Mouse (Mus musculus): ENCODE results near the gene Bcl9. TPM values are rescaled to one million over a fixed set of nuclear protein-coding genes. Genes with fewer than 3 reads are reported as not detected.

Bcl9 gene
- 10 to 100 TPM; 24.6 to 27.2 TPM for total RNA-seq (2021)
- long read RNA-seq, experiment 1, partial matches to known transcripts: 8 of 11 reads
- long read RNA-seq, experiment 1, other reads (novel, unspliced or antisense): 3 of 11 reads
- long read RNA-seq, experiment 2, partial matches to known transcripts: 3 of 7 reads
- long read RNA-seq, experiment 2, other reads (novel, unspliced or antisense): 4 of 7 reads

DNA sequence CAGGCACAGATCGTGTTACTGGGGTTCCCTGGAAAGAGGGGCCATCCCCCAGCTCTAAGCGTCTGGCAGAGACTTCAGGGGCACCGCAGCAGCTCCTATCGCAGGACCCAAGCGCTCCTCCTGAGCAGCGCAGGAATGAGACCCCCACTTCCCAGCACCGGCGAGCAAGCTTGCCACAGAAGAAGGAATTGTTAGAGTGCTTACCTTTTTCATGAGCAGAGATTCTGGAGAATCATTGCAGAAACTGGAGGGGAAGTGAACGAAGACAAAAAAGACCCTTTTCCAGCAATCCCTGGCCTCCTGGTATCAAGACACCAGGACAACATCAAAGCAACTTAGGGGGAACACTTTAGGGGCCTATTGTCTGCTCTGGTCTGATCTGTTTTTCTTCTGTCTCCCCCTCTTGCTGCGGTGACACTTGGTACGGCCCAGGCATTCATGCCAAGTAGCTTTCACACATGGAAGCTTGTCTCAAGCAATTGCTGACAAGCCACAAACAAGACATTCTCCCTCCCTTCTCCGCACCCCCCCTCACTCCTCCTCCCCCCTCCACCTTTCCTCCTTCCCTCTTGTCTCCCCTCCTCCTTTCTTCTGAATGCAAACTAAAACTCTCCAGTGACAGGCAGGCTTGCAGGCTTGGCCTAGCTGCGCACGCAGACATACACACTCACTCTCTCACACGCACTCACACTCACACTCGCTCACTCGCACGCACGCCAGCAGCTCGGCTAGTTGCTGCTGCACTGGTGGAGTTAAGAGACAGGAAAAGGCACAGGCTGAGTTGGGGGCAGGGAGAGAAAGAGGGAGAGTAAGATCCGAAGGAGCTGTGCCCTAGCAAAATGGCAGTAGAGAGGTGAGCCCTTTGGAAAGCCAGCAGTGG, at the start of gene Bcl9:
Gene Bcl9, minus strand, starts transcription at position 365 of the 880 bp plus-strand sequence.
- intact Hi-C loops (cut with DNase I): loop anchor here (1.0 kb wide), 1 partner anchor 69 kb away; no protein-coding TSS in a partner anchor

DNA sequence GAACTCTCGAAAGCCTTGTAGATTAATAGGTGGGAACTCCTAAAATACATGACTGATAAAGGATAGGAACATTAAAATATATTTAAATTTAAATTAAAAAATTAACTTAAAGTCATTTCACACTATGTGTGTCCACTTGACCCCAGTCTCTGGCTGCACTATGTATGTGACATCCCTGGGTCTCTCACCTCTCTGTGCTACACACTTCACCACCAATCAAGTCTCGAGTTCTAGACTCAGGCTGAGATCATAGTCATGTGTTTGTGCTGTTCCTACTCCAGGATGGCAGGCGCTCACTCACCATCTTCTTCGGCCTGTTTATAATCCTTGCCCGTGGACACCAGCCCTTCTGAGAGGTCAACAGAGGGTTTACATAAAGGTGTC, 41.5 kb upstream of the Bcl9 start:
- intact Hi-C loops (cut with DNase I): loop anchor here (1.0 to 5.0 kb wide), 3 partner anchors 137 to 262 kb away; no protein-coding TSS in a partner anchor
- DNase-seq: no peak

More for the DNA sequence above, at the start of gene Bcl9:
- DNase-seq: peak; percentile 80 to 85

DNA sequence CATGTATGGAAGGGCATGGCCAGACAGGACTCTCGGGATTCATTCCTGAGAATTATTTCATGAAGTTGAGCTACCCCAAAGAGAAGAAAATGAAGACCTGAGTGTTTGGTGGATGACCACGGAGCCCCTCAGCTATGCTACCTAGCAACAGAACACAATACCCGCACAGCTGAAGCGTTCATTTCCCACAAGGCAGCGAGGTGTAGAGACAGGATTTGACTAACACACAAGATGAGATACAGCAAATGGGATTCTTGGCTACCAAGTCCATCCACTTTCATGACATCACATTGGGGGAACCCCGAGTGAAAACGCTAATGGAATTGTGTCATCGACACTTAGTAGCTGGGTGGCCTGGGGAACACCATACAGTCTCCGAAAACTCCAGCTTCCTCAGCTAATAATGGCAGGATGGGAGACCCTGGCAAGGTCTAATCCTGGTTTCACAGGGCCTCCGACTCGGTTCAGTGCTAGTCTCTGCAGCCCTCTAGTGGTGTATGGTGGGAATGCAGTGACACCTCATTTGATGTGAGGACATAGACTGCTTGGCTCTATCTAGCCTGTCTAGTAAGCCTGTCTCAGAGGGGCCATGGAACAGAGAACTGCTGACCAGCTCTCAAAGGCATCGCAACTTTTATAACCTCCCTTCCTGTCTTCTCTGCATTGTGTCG, 40.9 kb upstream of the Bcl9 start:
- peak; percentile 86 to 95 for DNase-seq
- intact Hi-C loops (cut with DNase I): loop anchor here (1.0 to 5.0 kb wide), 4 partner anchors 136 to 401 kb away; no protein-coding TSS in a partner anchor

DNA sequence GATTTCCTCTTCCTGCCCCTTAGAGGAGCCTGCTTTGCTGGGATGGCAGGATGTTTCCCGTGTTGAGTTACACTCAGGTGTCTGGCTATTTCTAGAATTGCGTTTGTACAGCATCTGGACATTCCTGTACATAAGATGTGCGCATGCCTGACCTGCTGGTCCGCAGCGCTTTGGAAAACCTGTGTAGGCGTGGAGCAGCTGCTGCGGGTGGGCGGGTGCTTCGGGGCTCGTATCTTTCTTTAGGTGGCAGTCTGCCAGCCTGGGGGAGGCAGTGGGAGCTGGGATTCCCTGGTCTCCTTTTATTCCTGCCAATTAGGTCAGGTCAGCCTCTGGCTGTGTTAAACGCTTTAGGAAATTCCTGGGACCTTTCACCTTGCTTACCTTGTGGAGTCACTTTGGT, 39.6 kb upstream of the Bcl9 start:
- intact Hi-C loops (cut with DNase I): loop anchor here (5.0 kb wide), 1 partner anchor 260 kb away; no protein-coding TSS in a partner anchor
- DNase-seq: peak; percentile 39 to 74

DNA sequence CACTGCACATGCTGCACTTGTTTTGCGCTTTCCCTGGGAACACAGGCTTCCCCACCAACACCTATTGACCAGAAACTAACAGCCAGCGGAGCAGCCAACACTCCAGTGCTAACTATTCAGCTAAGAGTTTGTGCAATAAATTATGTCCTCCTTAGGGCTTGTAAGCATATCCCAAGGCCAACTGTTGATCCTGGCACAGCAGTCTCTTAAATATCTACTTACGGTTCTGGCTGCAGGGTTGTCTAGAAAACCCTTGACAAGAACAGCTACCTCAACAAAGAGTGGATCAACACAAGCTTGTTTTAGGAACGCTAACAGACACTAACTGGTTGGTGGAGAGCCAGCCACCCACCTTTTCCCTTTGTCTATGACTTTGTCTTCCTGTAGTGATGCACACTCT, 38.6 kb upstream of the Bcl9 start:
- intact Hi-C loops (cut with DNase I): loop anchor here (5.0 kb wide), 1 partner anchor 259 kb away; no protein-coding TSS in a partner anchor
- DNase-seq: no peak

DNA sequence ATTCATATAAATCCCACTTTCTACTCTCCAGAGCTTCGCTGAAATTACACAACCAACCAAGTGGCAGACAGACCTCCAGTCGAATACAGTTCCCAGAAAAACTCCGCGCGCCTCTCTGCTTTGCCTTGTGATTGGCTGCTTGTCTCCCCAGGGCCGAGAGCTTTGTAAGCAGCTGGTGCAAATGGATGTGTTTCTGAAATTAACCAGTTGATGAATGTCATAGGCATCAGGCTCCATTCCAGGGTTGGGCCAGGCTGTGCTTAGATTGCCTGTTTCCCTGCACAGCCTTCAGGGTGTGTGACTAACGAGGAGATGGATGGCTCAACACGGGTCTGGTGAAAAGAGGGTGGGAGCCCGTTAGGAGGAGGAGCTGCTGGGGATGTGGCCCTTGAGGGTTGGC, 36.9 kb upstream of the Bcl9 start:
- no peak for DNase-seq
- intact Hi-C loops (cut with DNase I): loop anchor here (5.0 kb wide), 1 partner anchor 257 kb away; no protein-coding TSS in a partner anchor

DNA sequence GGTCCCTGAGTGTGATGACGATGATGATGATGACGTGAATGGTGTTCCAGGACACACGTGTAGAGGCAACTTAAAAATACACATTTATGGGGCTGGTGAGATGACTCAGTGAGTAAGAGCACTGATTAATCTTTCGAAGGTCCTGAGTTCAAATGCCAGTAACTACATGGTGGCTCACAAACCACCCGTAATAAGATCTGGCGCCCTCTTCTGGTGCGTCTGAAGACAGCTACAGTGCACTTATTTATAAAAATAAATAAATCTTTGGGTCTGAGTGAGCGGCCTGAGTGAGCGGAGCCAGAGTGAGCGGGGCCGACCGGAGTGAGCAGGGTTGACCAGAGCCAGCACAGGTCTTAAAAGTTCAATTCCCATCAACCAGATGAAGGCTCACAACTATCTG, 34.5 kb upstream of the Bcl9 start:
- DNase-seq: peak; percentile 17 to 23
- intact Hi-C loops (cut with DNase I): no loop called here

DNA sequence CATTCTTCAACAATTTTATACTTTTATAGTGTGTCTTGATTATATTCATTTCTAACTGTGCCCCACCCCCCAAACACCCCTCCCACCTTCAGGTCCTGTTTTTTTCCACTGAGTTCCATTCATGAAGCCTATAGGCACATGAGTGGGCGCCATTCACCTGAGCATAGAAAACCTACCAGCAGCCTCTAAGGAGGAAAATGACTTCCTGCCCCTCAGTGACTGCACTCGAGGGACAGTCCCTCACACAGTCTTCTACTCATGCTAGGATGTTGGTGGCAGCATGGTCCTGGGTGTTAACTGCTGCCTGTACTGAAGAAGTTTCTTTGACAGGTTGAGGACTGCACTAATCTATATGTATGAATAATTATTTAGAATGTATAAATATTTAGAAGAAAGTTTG, 30.1 kb upstream of the Bcl9 start:
- no peak for DNase-seq
- intact Hi-C loops (cut with DNase I): no loop called here

DNA sequence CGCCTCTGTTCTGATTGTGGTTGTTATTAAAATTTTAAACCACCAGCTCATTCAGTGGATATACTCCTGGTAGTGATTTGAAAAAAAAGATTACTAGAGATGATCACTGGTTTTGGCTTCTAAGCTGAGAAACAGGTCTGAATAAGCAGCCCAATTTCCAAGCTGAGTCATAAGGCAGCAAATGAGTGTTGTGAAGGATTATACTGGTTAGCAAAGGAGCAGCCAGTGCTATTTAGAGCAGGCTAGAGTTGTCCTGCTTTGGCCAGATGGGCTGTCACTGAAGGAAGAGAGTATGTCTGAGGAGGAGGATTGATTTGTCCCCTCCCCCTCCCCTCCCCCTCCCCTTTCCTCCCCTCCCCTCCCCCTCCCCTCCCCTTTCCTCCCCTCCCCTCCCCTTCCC, 29.6 kb upstream of the Bcl9 start:
- no peak for DNase-seq
- intact Hi-C loops (cut with DNase I): no loop called here

DNA sequence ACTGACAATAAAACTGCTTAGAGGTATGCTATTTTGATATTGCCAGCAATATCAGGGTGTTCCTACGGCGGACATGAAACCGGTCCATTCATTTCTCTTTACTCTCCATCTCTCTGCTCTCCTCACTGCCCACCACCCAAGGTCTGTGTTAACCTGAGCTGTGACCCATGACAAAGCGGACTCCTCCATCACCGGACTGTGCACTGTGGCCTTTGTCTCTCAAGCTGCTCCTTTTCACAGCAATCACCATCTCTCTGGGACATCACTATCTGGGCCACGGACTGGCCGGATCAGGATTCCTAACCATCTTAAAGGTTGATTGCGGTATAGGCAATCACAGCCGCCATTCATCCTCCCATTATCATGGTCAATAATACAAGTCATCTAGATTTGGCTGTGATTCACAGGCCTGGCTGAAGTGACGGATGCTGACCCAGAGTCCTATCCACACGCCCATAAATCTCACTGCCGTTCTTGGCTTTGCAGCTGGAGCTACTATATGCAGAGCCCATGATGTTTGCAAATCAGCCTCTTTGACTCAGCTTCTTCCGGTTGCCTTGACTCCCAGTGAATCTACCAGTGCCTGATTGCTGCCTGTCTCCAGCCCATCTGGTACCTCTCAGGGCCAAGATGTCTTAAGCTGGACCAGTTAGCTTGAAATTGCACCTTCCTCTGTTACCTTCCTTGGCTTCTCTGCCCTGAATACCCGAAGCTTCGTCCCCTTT, 28.1 kb upstream of the Bcl9 start:
- no peak for DNase-seq
- intact Hi-C loops (cut with DNase I): no loop called here

DNA sequence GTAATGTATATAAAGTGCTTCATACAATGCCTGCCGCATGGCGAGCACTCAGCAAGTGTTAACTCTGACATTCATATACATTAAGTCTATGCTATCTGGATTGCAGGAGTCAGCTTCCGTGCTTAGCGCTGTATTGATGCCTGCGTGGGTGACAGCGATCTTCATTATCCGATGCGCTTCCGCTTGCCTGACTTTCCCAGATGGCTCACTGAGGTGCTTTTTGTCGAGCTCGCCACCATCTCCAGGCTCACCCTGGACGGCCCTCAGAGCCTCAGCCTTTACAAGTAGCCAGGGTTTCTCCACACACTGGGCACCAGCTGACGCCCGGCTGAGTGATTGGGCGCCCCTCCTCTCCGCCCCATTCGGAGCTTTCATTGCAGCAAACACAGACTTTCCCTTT, 26.3 kb upstream of the Bcl9 start:
- intact Hi-C loops (cut with DNase I): no loop called here
- DNase-seq: no peak

DNA sequence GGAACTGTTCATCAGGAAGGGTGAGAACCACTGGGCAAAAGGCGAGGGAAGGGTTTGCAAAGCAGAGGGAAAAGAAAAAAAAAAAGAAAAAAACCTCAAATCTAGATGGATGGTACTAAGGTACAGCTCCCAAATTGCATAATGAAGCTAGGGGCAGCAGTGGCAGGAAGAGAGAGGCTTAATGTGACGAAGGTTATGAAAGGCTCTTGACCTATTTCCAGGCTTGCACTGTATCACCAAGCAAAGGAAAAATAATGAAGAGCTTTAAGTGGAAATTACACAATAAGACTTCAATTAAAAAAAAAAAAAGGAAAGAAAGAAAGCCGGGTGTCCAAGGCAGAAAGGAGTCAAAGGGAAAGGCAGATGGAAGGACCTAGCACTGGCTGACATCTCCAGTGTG, 19.6 kb upstream of the Bcl9 start:
- DNase-seq: no peak
- intact Hi-C loops (cut with DNase I): no loop called here

DNA sequence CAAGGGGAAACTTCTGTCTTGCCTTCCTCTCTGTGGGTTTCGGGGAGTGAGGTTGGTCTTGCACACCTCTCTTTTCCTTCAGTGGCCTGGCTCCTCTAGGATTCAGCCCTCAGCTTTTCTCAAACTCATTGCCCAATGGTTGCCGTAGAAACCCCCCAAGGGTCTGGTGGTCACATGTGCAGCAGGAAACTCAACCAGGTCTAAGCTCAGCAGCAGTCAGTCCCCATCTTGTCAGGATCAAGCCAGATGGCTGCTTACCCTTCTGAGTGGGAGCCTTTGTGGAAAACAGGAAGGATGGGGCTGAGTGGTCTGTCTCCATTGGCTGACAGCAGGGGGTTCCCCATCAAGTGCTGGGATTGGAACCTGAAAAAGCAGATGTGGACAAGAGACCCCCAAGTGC, 15.7 kb upstream of the Bcl9 start:
- intact Hi-C loops (cut with DNase I): no loop called here
- no peak for DNase-seq

DNA sequence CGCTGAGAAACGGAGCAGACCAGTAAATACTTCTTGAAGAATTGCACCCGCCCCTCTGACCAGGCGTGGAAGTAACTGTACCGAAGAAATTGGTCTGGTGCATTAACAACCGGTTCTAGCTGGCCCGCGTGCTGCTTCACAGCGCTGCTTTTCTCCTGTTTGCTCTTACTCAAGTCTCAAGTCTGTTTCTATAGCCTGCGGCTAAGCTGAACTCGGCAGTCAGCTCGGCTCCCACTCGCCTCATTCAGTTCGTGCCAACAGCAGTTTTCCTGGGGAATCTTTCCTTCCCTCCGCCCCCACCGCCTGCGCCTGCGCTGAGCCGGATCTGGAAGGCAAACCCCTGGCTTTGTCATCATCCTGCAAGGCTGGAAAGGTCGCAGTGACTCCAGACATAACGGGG, 14.3 kb upstream of the Bcl9 start:
- peak; percentile 58 to 68 for DNase-seq
- intact Hi-C loops (cut with DNase I): no loop called here

DNA sequence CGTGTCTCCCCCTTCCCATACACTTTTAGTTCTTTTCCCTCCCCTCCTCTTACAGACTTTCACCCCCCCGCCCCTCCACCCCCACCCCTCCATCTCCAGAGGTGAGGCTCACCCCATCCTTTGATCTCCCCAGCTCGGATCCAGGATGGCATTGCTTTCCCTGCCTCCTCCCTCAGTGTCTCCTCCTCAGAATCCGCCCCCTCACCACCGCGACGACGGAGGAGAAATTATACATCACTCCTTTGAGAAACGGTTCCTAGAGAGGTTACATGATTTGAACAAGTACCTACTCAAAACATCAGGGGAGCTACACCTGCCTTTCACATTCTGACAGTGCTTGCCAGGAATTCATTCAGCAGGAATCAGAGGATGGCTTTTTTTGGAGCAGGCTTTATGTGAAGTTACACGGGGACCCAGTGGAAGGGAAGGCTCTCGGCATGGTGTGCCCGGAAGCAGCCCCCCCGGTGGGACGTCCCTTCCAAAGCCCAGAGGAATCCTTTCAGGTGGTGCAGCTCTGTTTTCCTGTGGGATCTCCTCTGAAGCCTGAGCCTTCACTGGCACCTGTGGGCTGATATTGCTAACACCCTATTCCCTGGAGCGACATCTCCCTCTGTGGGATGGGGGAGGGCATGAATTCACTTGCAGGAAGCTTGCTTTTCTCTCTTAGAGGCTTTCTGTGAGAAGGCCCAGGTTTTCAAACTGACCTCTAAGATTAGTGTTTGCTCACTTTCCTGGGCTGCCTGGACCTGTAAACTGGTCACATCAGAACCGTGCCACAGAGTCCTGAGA, 12.2 kb upstream of the Bcl9 start:
- DNase-seq: no peak
- intact Hi-C loops (cut with DNase I): no loop called here

DNA sequence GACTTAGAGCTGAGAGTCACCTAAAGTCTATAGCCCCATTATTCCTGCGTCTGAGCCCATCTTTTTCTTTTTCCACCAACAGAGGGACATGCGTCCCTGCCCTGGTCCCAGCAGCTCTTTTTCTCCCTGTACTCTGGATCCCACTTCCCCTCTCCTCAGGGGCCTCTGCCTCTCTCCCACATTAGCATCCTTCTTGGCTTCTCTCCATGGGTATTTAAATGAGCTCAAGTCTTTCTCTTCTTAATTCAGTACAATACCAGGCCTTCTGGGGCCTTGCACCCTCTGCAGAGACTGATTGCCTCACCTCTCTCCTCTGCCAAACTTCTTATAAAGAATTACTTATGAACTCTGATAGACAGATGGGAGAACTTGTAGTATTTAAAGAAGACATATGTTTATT, 10.7 kb upstream of the Bcl9 start:
- intact Hi-C loops (cut with DNase I): no loop called here
- DNase-seq: no peak

DNA sequence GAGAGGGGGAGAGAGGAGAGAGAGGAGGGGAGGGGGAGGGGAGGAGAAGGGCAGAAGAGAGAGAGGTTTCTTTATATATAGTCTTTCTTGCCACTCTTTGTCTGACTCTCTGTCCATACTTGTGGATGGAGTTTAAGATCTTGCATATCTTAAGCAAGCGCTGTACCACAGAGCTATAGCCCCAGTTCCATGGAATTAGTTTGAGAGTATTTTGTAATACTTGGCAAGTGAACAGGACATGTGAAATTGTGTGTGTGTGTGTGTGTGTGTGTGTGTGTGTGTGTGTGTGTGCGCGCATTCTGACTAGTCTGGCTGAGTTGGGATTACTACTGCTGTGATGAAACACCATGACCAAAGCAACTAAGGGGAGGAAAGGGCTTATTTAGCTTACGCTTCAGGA, 8.2 kb upstream of the Bcl9 start:
- no peak for DNase-seq
- intact Hi-C loops (cut with DNase I): no loop called here

DNA sequence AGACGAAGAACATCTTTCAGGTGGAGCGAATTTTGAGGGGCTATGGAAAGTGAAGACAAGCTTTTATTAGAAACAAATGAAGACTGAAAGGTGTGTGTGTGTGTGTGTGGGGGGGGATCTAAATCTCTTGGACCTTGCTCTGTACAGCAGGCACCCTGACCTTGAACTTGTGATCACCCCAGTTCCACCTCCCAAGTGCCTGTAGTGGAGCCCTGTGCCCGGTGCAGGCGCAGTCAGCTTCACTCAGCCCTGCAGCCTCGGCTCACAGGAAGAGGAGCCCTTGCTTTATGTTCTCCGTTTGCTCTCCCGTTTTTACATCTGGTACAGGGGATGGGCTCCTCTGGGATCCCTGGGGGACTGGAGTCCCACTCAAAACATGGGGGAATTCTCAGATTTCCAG, 3.9 kb upstream of the Bcl9 start:
- no peak for DNase-seq
- intact Hi-C loops (cut with DNase I): no loop called here

DNA sequence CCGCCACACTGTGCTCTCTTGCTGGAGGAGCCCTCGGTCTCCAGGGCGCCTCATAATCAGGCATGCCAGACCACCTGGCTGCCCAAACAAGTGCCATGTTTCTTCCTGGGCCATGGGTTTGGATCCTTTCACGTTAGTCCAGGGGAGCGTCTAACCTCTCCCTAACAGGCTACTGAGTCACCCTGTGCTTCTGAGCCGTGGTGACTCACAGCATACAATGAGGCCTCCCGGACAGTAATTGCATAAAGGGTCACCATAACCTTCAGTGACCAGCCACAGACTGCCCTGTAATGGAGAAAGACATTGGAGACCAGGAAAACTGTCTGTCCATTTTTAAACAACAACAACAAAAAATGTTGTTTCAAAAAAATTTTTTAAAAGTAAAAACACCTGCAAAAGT, 2.7 kb upstream of the Bcl9 start:
- intact Hi-C loops (cut with DNase I): no loop called here
- no peak for DNase-seq

DNA sequence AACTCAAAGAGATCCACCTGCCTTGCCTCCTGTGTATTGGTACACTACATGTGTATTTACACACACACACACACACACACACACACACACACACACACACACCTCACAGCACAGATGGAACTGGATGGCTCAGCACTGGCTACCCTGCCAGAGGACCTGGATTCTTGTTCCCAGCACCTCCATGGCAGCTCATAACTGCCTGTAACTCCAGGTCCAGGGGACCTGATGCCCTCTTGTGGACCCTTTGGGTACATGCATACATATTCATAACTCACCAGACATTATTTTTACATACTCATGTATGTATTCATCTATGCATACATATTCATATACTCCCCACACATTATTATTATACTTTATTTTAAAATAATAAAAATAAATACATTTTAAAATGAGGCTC, 2.2 kb upstream of the Bcl9 start:
- intact Hi-C loops (cut with DNase I): no loop called here

More for the DNA sequence above, 2.2 kb upstream of the Bcl9 start:
- DNase-seq: no peak

All from heart, postnatal 14 days (tissue).